Mouse (Mus musculus): ENCODE measurements around the gene Camta1.
A peak's percentile ranks its signal among the peaks of the same experiment; 100 is the strongest.

Gene Camta1

DNA sequence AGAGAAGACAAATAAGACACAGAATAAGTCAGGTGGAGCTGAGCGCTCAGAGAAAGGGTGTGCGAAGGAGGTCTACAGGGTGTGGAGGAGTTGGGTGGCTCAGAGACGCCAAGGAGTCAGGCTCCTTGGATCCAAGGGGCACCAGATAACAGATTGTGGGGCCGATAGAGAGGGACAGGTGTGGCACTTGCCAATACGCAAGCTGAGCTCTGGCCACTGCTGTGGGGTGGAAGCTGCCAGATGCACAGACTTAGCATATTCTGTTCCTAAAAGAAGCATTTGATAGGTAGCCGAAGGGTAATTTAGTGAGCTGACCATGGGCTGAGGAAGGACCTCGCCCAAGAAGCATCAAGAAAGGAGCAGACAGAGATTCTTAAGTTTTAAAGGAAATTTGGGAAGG, 177.1 kb downstream of the Camta1 start:
- DNase-seq (ENCODE audit: low spot score in 2 of 2) = no peak

DNA sequence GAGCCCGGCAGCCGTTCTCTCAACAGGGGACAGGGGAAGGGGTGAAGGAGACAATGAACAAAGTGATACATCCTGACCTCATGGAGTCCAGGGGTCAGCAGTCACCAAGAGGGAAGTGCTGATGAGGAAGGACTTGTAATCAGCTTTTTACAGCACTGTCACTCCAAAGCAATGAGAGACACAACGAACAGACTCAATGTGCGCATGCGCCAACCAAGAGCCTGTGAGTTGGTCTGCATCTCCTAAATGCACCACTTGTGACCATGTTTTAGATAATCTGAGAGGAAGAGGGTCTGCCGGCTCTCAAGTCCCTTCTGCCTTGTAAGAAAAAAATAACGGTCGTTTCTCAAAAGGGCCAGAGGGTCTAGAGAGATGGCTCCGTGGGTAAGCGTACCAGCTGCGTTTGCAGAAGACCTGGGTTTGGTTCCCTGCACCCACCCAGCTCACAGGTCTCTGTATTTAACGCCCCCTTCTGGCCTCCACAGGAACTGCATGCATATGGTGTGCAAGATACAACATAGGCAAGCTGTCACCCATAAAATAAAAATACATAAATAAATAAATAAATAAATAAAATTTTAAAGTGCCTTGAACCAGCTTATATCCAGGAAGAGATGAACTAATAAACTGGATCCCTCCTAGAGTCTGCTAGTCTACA, 178.7 kb downstream of the Camta1 start:
- DNase-seq (ENCODE audit: low spot score in 2 of 2) = no peak

DNA sequence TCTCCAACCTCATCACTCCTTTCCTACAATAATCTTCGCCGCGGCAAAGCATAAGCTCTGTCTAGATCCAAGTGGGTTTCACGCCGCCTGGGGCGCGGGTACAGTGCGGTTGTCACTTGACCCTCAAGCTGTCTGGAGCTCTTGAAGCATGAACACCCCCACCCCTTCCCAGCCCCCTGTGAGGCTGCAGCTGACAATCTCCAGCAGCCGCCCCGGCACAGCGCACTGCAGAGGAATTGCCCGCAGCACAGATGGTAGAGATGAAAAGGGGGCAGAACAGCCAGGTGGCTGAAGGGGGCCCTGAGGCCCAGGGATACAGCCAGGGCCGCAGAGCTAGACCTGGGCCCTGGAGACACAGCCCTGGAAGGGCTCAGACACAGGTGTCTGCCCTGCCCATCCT, 189.2 kb downstream of the Camta1 start:
- no peak for DNase-seq (ENCODE audit: low spot score in 2 of 2)

DNA sequence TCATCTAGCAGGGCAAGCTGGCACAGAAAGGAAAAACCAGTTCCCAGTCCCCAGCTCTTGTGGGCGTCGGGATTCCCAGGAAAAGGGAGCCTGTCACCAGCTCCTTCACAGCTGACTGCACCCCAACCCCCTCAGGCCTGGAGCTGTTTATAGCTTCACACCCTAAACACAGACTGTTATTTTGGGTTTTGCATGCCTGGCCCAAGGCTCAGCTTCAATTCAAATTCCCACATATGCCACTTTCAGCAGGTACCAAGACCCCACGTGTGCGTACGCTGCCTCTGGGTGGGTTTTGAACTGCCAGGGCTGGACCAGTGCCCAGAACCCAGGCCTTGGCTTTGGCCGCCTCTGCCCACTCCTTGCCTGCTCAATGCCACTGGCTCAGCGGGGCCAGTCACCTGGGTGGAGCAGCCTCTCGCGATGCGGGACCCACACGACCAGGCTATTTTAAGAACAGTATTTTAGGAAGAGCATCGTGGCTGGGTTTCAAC, 195.2 kb downstream of the Camta1 start:
- no peak for DNase-seq (ENCODE audit: low spot score in 2 of 2)

DNA sequence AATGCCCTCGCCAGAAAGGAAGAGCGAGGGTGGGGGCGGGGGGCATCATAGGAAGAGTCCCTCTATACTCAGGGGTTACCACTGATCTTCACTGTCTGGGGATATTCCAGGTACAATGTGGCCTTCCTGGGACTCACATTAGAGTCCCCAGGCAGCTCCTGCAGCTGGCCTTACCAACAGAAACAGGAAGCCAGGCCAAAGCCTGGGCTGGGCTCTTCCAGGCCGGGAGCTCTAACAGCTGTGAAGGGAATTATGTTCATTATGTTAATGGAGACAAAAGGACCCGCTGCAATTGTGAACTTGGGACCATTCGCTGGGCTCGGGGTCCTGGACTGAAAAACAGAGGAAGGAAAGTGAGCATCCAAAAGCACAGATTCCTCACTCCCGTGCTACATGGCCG, 200.2 kb downstream of the Camta1 start:
- DNase-seq (ENCODE audit: low spot score in 2 of 2) = no peak

DNA sequence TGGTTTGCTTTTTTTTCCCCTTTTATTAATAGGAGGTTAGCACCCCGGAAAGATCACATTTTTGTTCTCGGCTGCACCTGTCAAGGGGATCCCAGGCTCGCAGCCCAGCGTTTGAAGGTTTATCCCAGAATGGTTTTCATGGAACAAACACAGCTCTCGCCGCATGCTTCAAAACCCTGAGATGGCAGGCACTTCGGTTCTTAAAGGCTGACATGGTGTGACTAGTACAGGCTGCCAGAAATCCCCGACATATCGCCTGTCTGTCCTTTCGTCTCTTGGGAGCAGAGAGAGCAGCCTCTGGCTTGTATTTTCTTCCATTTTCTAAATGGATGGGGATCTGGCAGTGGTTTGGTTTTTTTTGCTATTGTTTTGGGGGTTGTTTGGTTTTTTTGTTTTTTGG, 205.2 kb downstream of the Camta1 start:
- no peak for DNase-seq (ENCODE audit: low spot score in 2 of 2)

DNA sequence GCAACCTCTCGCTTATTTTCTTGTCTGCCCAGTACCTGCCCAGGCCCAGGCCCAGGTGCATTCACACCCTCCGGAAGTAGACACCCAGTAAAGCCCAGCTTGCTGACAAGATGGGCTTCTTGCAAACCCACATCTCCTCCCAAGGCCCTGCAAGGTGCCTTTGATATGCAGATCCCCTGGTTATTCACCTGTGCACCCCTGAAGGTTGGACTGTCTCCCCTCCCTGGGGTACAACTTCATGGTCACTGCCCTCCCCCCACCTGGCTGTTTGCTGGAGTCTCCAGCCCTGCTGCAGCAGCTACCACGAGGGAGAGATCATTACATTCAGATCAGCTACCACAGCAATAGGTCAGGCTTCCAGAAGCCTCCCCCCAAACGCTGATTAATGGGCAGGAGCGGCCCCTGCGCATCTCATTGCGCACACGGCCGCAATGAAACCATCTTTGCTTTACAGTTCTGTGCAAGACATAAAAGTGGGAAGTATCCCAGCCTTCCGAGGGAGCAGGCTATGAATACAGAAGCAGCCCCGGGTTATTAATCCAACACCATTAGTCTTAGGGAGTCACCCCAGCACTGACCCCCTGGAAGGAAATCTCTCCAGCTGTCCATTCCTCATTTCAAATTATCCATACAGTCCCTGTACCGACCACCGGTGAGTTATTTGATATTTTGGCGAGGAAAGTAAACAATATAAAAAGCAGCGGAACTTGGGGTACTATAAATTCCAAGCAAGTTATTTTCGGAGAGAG, 205.9 kb downstream of the Camta1 start:
- no peak for DNase-seq (ENCODE audit: low spot score in 2 of 2)

DNA sequence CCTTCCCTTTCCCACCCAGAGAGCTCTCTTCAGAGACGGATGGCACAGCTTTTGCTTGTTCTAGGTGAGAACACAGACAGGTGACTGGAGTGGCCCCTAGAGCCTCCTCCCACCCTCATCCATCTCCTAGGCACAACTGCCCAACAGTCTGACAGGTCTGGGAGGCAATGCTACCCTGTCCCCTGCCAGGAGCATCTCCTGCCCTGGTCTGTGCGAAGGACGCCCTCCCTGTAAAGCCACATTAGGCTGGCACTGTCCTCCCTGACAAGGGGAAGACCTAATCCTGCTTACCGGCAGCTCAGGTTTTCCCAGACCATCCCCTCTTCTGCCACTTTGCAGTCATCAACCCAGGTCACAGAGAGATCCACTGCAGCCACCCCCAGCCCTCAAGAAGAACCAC, 206.4 kb downstream of the Camta1 start:
- no peak for DNase-seq (ENCODE audit: low spot score in 2 of 2)

DNA sequence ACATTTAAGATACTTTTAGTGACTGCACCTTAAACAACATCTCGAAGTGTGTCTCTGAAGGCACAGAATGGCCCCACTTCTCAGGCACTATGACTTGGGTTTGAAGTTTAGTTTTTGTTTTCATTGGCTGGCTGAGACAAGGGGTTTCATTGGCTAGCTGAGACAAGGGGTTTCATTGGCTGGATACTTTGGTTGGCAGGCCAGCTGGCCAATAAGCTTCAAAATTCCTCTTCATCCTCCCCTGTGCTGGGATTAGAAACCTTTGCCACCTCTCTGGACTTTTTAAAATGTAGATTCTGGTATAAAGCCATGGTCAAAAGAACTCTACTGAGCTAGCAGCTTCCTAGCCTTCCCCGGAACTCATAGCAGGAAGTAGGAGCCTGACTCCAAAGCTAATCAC, 219.3 kb downstream of the Camta1 start:
- no peak for DNase-seq (ENCODE audit: low spot score in 2 of 2)

DNA sequence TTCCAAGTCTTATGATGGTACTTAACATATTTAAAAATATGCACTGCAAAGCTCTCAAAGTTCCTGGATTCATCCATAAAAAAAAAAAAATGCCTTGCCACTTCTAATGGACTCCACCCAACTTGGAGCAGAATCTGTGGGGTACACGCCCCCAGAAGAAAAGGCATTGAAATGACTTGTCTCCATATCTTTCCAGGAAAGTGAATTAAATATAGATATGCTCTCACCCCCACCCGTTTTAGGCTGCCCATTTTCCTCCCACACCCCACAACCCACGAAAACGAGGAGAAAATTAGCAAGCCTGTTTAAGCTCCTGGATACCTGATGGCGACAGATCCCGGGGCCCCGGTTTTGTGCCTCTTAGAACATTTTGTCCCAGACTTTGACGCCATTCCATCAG, 220.7 kb downstream of the Camta1 start:
- DNase-seq (ENCODE audit: low spot score in 2 of 2) = no peak

DNA sequence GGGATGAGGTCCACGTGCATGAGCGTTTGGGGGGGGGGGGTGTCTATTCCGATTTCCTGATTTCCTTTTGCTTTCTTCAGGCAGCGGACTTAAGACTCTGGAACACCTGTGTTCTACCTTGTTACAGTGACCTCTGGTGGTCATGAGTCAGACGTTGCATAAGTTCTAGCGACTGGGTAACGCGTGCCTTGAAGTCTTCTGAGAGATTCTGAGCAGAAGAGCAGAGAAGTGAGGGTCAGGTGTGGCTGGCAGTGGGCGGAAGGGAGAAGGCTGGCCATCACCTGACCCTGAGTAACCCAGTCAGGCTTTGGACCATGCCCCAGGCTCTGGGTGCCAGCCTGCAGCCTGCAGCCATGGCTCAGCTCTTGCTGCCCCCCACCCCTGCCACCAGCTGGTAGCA, 222.7 kb downstream of the Camta1 start:
- no peak for DNase-seq (ENCODE audit: low spot score in 2 of 2)

DNA sequence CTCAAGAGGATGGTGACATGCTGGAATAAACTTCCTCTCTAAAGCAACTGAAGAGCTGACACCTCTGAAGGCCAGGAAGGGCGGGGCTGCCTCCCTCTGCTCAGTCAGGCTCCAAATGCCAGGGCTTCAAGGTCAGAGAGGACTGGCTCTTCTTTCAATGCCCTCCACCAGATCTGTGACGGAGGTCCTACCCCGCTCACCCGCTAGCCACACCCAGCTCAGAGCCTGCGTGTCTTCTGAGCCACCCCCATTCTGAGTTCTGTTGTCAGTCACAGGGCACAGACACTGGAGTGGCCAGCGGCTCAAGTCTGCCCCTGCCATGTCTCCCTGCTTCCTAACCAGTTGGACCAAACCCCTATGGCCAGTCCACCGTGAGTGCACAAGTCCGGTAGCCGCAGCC, 224.3 kb downstream of the Camta1 start:
- no peak for DNase-seq (ENCODE audit: low spot score in 2 of 2)

DNA sequence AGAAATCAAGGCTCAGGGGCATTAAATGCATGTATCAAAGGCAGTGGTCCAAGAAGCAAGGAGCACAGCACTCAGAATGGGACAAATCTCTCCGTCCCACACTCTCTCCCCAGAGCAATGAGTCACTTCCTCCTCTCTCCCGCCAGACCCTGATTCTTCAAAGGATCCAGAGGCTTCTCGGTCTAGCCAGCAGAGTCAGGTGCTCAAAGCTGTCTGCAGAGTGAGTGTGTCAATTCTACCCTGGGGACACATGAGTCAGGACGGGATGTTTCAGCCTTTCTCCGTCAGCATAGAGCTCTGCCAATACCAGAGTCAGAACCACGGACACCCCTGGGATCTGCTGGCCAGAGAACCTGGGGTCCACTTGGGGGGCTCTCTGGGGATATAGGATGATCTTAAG, 226.9 kb downstream of the Camta1 start:
- DNase-seq (ENCODE audit: low spot score in 2 of 2) = no peak

DNA sequence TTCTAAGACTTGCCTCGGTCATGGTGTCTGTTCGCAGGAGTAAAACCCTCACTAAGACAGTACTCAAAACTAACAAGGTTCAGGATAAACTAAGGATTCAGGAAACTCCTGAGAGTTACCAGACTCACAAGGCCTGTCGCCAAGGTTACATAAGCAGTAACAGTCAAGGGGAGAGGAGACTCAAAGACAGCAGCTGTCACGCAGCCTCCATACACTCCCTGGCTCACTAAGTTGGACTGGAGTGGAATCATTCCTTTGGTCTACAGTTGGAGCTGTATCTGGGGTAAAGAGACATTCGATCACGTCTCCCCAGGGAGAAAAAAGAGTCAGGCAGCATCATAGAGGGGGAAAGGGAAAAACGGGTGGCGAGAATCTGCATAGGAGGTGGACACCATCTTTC, 227.9 kb downstream of the Camta1 start:
- DNase-seq (ENCODE audit: low spot score in 2 of 2) = no peak

DNA sequence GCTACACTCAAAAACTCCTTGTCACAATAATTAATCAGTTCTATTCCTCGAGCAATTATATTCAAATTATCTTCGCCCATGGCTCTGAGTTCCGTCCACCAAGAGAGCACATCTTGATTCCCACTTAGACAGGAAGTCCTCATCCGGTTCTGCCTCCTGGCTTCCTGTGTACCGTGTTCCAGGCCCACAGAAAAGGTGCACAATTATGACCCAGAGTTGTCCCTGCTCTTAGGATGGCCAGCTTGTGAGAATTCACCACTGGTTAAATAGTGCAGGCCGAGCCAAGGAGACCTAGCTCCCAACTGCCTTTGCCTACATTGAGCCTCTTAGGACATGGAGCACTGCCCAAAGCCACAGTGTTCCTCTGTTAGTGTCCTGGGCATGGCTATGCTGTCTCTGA, 229.4 kb downstream of the Camta1 start:
- DNase-seq (ENCODE audit: low spot score in 2 of 2) = no peak

DNA sequence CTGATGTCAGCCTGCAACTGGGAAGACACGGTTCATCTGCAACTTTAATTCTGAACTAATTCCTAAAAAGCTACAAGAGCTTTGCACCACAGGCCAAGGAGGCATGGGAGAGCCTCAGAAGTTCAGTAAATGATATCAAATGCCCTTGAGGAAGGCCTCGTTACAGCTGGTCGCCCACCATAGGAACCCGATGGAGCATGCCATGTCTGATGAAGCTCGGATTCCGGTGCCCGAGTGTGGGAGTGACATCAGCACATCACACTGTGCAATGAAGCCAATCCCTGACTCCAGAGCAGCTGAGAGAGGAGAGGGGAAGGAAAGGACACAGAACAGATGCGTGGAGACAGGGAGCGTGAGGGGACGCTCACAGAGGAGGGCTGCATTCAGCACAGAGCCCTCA, 231.0 kb downstream of the Camta1 start:
- DNase-seq (ENCODE audit: low spot score in 2 of 2) = no peak

DNA sequence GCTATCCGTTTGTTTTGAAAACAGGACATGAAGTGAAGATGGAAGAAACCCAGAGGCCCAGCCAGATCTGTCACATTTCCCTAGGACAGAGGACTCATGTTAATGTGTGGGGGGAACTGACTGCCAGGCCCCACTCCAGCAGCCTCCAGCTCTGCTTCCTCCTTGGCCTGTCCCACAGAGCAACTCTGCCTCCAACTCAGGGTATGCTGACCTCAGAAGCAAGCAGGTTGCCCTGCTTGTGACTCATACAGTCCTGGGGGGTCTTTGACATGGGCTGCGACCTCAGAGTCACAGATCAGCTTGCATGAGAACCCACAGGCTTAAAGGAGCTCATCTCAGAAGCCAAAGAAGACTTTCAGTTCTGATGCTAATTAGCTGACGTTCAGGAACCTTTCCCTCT, 231.4 kb downstream of the Camta1 start:
- no peak for DNase-seq (ENCODE audit: low spot score in 2 of 2)

DNA sequence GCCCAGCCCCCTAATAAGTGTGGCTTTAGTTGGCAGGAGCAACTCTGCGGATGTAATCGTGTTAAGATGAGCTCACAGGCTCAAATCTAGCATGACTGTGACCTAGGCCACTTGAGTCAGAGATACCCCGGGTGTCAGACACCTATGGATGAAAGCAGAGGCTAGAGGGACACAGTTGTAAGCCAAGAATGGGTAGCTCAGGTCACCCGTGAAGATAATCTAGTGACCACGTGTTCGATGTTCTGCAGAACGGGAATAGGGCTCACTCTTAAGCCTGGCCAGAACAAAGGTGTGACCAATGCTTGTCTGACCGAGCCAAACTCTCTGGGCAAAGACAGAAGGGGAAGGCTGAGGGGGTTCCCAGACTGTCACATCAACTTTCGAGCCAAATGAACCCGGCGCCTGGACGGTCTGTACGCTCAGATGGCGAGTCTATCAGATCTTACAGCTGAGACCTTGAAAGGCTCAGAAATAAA, 242.1 kb downstream of the Camta1 start:
- no peak for DNase-seq (ENCODE audit: low spot score in 2 of 2)

DNA sequence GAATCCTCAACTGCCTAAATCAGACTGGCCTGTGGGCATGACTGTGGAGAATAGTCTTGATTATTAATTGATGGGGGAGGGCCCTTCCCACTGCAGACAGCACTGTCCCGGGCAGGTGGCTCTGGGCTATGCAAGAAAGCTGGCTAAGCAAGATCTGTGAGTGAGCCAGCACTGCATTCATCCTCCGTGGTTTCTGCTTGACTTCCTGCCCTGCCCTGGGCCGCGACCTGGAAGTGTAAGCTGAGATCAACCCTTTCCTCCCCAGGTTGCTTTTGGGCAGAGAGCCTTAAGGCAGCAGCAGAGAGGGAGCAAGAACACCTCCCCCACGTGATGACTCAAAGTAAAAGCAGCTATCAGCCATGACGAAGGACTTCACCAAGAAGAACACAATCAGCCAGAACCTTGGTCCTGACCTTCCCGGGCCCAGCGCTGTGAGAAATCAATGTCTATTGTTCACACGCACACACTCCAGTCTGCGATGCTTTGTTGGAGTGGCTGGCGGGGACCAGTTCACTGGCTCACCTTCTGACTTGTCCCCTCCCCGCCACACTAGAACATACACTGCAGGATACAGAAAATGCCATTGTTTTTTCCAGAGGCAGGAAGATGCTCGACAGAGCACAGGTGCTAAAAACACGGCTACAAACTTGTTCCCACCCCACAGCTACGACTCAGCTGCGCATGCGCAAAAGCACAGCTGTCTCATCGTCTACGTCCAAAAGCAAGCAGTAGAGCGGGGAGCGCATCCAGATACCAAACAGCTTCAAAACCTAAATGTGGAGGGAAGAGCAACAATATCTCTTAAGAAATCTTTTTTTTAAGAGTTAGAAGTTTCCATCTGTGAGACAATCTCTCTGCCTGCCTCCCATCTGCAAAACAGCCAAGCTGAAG, 243.0 kb downstream of the Camta1 start:
- DNase-seq (ENCODE audit: low spot score in 2 of 2) = no peak

DNA sequence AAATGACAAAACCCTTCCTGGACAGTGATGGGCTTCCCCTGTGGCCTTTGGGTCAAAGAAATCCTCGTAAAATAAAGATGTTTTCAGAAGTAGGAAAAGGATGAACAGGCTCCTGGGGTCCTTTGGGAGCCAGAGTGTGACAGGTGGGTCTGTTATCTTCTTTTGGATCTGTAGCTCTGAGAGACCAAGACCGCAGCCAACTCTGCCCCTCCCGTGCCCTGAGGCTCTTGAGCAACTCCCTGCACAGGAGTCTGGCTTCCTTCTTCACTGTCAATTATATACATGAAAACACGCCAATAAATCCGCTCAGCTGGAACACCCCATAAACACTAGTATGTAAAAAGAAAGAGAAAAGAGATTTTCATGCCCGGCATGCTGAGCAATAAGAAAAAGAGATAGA, 250.1 kb downstream of the Camta1 start:
- no peak for DNase-seq (ENCODE audit: low spot score in 2 of 2)

DNA sequence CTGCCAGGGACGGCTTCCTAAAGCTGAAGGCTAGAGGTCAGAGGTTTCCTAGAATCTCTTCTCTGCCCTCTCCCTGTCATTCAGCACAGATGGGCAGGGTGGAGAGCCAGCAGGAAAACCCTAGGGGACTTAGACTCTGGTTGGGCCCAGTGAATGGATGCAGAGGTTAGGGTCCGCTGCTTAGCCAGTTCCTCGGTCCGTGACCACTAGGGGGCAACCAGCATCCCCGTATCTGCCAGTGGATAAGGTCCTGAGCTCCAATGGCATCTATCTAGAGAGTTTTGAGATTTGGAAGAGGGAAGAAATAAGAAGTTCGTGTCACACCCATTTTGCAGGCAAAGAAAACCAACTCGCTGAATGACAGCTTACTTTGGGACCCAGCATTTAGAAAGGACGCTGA, 251.4 kb downstream of the Camta1 start:
- DNase-seq (ENCODE audit: low spot score in 2 of 2) = peak in 1 of 2 experiments; percentile 26

DNA sequence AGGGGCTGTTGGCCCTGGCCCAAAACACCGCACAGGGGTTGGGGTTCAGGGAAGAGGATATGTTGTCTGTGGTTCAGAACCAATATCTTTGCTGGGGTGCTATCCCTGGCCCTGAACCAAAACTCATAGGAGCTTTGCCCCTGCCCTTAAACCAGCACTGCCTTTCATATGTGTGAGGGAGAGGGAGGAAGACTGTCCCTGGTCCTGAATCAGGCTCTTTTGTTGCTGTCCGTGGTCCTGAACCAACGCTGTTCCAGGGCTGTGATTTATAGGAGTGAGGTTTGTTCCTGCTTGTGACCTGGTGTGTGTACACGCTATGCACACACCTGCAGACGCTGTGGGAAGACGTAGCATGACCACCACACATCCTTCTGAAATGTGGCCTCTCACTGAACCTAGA, 256.8 kb downstream of the Camta1 start:
- peak in 1 of 2 experiments; percentile 13 for DNase-seq (ENCODE audit: low spot score in 2 of 2)

Measured in thymus, postnatal 10 days (tissue).